Mouse (Mus musculus): Measurements from ENCODE around the gene Fut2. TPM values are rescaled to one million over a fixed set of nuclear protein-coding genes. Genes with fewer than 3 reads are reported as not detected.

The Fut2 gene
- total and polyA plus RNA-seq, 2 experiments from 2014 or later = 0.27 TPM; not detected in 1

GRCm38 (mm10) chr7:45704730-45705442, 38.7 kb upstream of the Fut2 start, which contains the start of gene Dbp:
Gene Dbp (plus strand): TSS chr7:45705088.
- under 1% methylated on average over 36 of the region's 36 CpGs for WGBS
- peak within 1 kb of the TSS; percentile 91 for H3K27ac ChIP-seq (ENCODE audit: low read depth, low read length)
- no peaks in the 10 kb centered on the region for H3K9me3 ChIP-seq (ENCODE audit: low read length)
- TF ChIP-seq CTCF (IDR thresholded peaks at IDR 0.05) = no peak
- no peaks in the 10 kb centered on the region for H3K27me3 ChIP-seq (ENCODE audit: insufficient read depth, low read length)
- ATAC-seq (ENCODE audit: low FRiP score) (peak; percentile 80), DNase-seq (ENCODE audit: low spot score) (peak; percentile 100)
- H3K9ac ChIP-seq (replicated peaks; ENCODE audit: low read length, poor library complexity, severe bottlenecking) = peak within 1 kb of the TSS; percentile 71
- peaks cover 32% of the 10 kb centered on the region for H3K4me1 ChIP-seq (ENCODE audit: insufficient read depth, low read length)
- H3K4me3 ChIP-seq (ENCODE audit: low read depth, low read length) = peak within 1 kb of the TSS; percentile 61
- no peaks in the 10 kb centered on the region for H3K36me3 ChIP-seq (ENCODE audit: insufficient read depth, low read length)
- H3K4me2 ChIP-seq (ENCODE audit: low read depth, low read length, poor library complexity, severe bottlenecking) = peak within 1 kb of the TSS; percentile 81

DNA sequence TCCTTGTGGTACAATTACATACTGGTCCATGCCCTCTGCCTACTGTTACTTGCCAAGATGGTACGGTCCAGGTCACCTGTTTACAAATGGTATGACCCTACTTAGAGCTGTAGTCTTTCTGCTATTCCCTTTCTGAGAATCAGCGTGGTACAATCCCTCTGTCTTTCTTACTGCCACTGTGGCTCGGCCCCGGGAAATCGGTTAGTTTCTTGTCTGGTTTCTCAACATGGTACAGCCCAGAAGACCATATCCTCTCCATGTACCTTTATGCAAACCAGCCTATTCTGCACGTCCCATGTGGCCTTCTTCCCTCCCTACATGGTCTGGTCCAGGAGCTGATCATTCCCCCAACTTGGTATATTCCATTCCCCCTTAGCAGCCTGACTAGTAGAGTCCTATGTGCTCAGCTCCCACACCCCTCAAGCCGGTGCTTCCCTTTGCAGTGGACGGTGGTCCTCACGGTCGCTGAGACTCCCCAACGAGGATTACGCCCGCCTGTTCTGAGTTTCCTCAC, 37.9 kb upstream of the Fut2 start:
- Histone ChIP-seq H3K4me2 (ENCODE audit: low read depth, low read length, poor library complexity, severe bottlenecking) (peak overlapping the region; percentile 81), H3K9me3 (ENCODE audit: low read length) (no peaks in the 10 kb centered on the region), H3K4me3 (ENCODE audit: low read depth, low read length) (peak overlapping the region; percentile 61), H3K9ac (replicated peaks; ENCODE audit: low read length, poor library complexity, severe bottlenecking) (peak overlapping the region; percentile 66), H3K4me1 (ENCODE audit: insufficient read depth, low read length) (peaks cover 25% of the 10 kb centered on the region), H3K27ac (ENCODE audit: low read depth, low read length) (peak overlapping the region; percentile 91), H3K36me3 (ENCODE audit: insufficient read depth, low read length) (no peaks in the 10 kb centered on the region), H3K27me3 (ENCODE audit: insufficient read depth, low read length) (no peaks in the 10 kb centered on the region)
- DNase-seq (ENCODE audit: low spot score) = peak; percentile 95
- WGBS = under 1% methylated on average over 13 of the region's 13 CpGs
- ATAC-seq (ENCODE audit: low FRiP score) = peak; percentile 73
- TF ChIP-seq CTCF (IDR thresholded peaks at IDR 0.05) = no peak

DNA sequence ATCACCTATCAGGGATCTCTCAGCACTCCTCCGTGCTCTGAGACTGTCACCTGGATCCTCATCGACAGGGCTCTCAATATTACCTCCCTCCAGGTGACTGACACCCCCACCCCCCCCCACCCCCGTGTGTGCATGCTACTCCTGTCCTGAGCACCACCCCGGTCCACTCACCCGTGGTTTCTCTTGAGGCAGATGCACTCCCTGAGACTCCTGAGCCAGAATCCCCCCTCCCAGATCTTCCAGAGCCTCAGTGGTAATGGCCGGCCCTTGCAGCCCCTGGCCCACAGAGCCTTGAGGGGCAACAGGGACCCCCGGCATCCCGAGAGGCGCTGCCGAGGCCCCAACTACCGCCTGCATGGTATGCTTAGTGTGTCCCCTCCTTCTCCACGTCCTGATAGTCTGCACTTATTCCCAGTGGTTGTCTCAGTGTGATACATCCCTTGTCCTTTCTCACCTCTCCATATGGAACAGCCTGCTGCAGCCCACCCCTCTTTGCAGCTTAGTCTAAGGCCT, 37.4 kb upstream of the Fut2 start:
- Histone ChIP-seq H3K27ac (ENCODE audit: low read depth, low read length) (peak overlapping the region; percentile 91), H3K4me3 (ENCODE audit: low read depth, low read length) (peak overlapping the region; percentile 61), H3K9ac (replicated peaks; ENCODE audit: low read length, poor library complexity, severe bottlenecking) (peak overlapping the region; percentile 66), H3K36me3 (ENCODE audit: insufficient read depth, low read length) (no peaks in the 10 kb centered on the region), H3K9me3 (ENCODE audit: low read length) (no peaks in the 10 kb centered on the region), H3K4me2 (ENCODE audit: low read depth, low read length, poor library complexity, severe bottlenecking) (peak overlapping the region; percentile 81), H3K27me3 (ENCODE audit: insufficient read depth, low read length) (no peaks in the 10 kb centered on the region), H3K4me1 (ENCODE audit: insufficient read depth, low read length) (peaks cover 29% of the 10 kb centered on the region)
- DNase-seq (ENCODE audit: low spot score) (no peak), ATAC-seq (ENCODE audit: low FRiP score) (no peak)
- TF ChIP-seq CTCF (IDR thresholded peaks at IDR 0.05) = no peak
- WGBS = 32% methylated on average over 12 of the region's 12 CpGs

DNA sequence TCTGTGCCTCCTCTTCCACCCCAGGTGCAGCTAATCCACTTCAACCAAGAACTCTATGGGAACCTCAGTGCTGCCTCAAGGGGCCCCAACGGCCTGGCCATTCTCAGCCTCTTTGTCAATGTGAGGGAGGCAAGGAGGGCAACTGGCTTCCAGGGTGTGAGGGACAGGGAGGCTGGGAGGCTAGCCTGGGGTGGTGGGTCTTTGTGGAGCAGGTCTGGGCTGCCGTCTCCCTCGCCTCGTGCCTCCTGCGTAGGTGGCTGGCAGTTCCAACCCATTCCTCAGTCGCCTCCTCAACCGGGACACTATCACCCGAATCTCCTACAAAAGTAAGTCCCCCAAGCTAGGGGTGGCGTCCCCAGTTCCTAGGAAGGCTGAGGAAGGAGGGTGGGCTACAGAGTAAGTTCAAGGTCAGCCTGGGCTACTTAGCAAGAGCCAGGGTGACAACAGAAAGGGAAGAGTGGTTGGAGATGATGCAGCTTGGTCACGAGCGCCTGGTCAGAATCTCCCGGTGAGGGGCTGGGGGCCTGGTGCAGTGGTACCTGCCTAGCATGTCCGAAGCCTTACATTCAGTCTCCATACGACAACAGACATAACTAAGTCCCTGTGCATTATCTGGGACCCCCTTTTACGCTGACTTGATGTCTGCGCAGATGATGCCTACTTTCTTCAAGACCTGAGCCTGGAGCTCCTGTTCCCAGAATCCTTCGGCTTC, 36.8 kb upstream of the Fut2 start:
- no peak for ATAC-seq (ENCODE audit: low FRiP score)
- H3K27me3 ChIP-seq (ENCODE audit: insufficient read depth, low read length) = no peaks in the 10 kb centered on the region
- no peak overlapping the region for H3K4me3 ChIP-seq (ENCODE audit: low read depth, low read length)
- peak overlapping the region; percentile 66 for H3K9ac ChIP-seq (replicated peaks; ENCODE audit: low read length, poor library complexity, severe bottlenecking)
- H3K9me3 ChIP-seq (ENCODE audit: low read length) = no peaks in the 10 kb centered on the region
- no peak for TF ChIP-seq CTCF (IDR thresholded peaks at IDR 0.05)
- H3K4me2 ChIP-seq (ENCODE audit: low read depth, low read length, poor library complexity, severe bottlenecking) = peak overlapping the region; percentile 81
- H3K36me3 ChIP-seq (ENCODE audit: insufficient read depth, low read length) = no peaks in the 10 kb centered on the region
- peak overlapping the region; percentile 91 for H3K27ac ChIP-seq (ENCODE audit: low read depth, low read length)
- peaks cover 26% of the 10 kb centered on the region for H3K4me1 ChIP-seq (ENCODE audit: insufficient read depth, low read length)
- WGBS = 90% methylated on average over 17 of the region's 17 CpGs
- DNase-seq (ENCODE audit: low spot score) = no peak

DNA sequence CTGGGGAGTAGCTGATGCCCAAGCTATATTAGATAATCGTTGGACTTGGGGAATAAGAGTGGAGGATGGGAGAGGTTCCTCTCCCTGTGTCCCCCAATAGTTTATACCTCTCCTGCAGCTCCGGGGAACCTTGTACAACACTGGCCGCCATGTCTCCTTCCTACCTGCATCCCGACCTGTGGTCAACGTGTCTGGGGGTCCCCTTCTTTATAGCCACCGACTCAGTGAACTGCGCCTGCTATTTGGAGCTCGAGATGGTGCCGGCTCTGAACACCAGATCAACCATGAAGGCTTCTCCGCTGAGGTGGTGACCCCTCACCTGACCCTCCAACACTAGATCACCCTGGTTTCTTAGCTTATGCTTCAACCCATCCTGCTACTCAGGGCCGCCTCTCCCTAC, 36.1 kb upstream of the Fut2 start:
- Histone ChIP-seq H3K4me1 (ENCODE audit: insufficient read depth, low read length) (peaks cover 22% of the 10 kb centered on the region), H3K9me3 (ENCODE audit: low read length) (no peaks in the 10 kb centered on the region), H3K27ac (ENCODE audit: low read depth, low read length) (no peak overlapping the region), H3K27me3 (ENCODE audit: insufficient read depth, low read length) (no peaks in the 10 kb centered on the region), H3K36me3 (ENCODE audit: insufficient read depth, low read length) (no peaks in the 10 kb centered on the region), H3K4me3 (ENCODE audit: low read depth, low read length) (no peak overlapping the region), H3K9ac (replicated peaks; ENCODE audit: low read length, poor library complexity, severe bottlenecking) (no peak overlapping the region), H3K4me2 (ENCODE audit: low read depth, low read length, poor library complexity, severe bottlenecking) (no peak overlapping the region)
- no peak for TF ChIP-seq CTCF (IDR thresholded peaks at IDR 0.05)
- ATAC-seq (ENCODE audit: low FRiP score) (no peak), DNase-seq (ENCODE audit: low spot score) (no peak)
- 93% methylated on average over 11 of the region's 11 CpGs for WGBS

Data from midbrain, postnatal 0 days (tissue).